Mouse (Mus musculus): ENCODE results near the gene Klf9.

The Klf9 gene

GRCm38 (mm10) chr19:23163361-23163760 lies 22.3 kb downstream of the Klf9 start:
- WGBS: 48% methylated on average over 3 of the region's 3 CpGs

GRCm38 (mm10) chr19:23164651-23165240 lies 23.7 kb downstream of the Klf9 start:
- WGBS: 69% methylated on average over 16 of the region's 16 CpGs

- 41% methylated on average over 11 of the region's 11 CpGs for WGBS
These were observed 25.7 kb downstream of the Klf9 start for GRCm38 (mm10) chr19:23166550-23167284.

GRCm38 (mm10) chr19:23168899-23169658 lies 28.1 kb downstream of the Klf9 start:
- 55% methylated on average over 5 of the region's 5 CpGs for WGBS

GRCm38 (mm10) chr19:23169659-23170050 lies 28.6 kb downstream of the Klf9 start:
- WGBS: 89% methylated on average over 2 of the region's 2 CpGs

- WGBS: 63% methylated on average over 5 of the region's 5 CpGs
These were observed 29.4 kb downstream of the Klf9 start for GRCm38 (mm10) chr19:23170476-23170875.

- WGBS: 52% methylated on average over 2 of the region's 2 CpGs
These were observed 30.1 kb downstream of the Klf9 start for GRCm38 (mm10) chr19:23171136-23171535.

GRCm38 (mm10) chr19:23175090-23175489 lies 34.1 kb downstream of the Klf9 start:
- 85% methylated on average over 3 of the region's 3 CpGs for WGBS

GRCm38 (mm10) chr19:23175511-23175910 lies 34.5 kb downstream of the Klf9 start:
- WGBS: 86% methylated on average over 2 of the region's 2 CpGs

- 77% methylated on average over 3 of the region's 3 CpGs for WGBS
These were observed 37.5 kb downstream of the Klf9 start for GRCm38 (mm10) chr19:23178533-23178932.

GRCm38 (mm10) chr19:23183493-23183892 lies 42.5 kb downstream of the Klf9 start:
- WGBS: 97% methylated on average over 4 of the region's 4 CpGs

GRCm38 (mm10) chr19:23184068-23184467 lies 43.0 kb downstream of the Klf9 start:
- WGBS: 86% methylated on average over 4 of the region's 4 CpGs

GRCm38 (mm10) chr19:23187732-23188131 lies 46.7 kb downstream of the Klf9 start:
- WGBS: 60% methylated on average over 6 of the region's 6 CpGs

- WGBS: 86% methylated on average over 7 of the region's 7 CpGs
These were observed 48.0 kb downstream of the Klf9 start for GRCm38 (mm10) chr19:23188986-23189385.

GRCm38 (mm10) chr19:23189744-23190143 lies 48.7 kb downstream of the Klf9 start:
- WGBS: 91% methylated on average over 1 of the region's 1 CpGs

- WGBS: 91% methylated on average over 6 of the region's 6 CpGs
These were observed 50.5 kb downstream of the Klf9 start for GRCm38 (mm10) chr19:23191486-23191885.

- WGBS: 79% methylated on average over 3 of the region's 3 CpGs
These were observed 52.0 kb downstream of the Klf9 start for GRCm38 (mm10) chr19:23193076-23193475.

- 97% methylated on average over 5 of the region's 5 CpGs for WGBS
These were observed 61.1 kb downstream of the Klf9 start for GRCm38 (mm10) chr19:23202106-23202505.

GRCm38 (mm10) chr19:23203505-23204053 lies 62.6 kb downstream of the Klf9 start:
- WGBS: 97% methylated on average over 3 of the region's 3 CpGs

- 57% methylated on average over 6 of the region's 6 CpGs for WGBS
These were observed 70.3 kb downstream of the Klf9 start for GRCm38 (mm10) chr19:23211325-23211724.

GRCm38 (mm10) chr19:23214326-23214725 lies 73.3 kb downstream of the Klf9 start:
- 43% methylated on average over 8 of the region's 8 CpGs for WGBS
